Mouse (Mus musculus) brain, embryonic 14.5 days (tissue): ENCODE results near the gene Taok2.

Experiments
- CTCF ChIP-seq: fragments of 200-500 bp; IDR thresholded peaks from 2 replicates; pipeline ENCODE4 v1.5.1; 2012; ENCODE audit warnings: inconsistent platforms, mild to moderate bottlenecking, moderate library complexity, borderline replicate concordance; ENCODE audit not compliant: insufficient read depth, insufficient read length; ENCODE audit errors: extremely low read depth
- POLR2A ChIP-seq: fragments of 200-500 bp; IDR thresholded peaks from 2 replicates; pipeline ENCODE4 v1.6.1; 2012; ENCODE audit warnings: mild to moderate bottlenecking, inconsistent platforms, borderline replicate concordance; ENCODE audit not compliant: poor library complexity, insufficient read depth, insufficient read length, severe bottlenecking; ENCODE audit errors: extremely low read depth

- TF ChIP-seq POLR2A (no peak), CTCF (no peak)
Observed at GRCm38 (mm10) chr7:126881040-126881439, 3.5 kb downstream of the Taok2 start.
